Mouse (Mus musculus) spleen, postnatal 4 days (tissue): Measurements from ENCODE around the gene Selenok.
A peak's percentile ranks its signal among the peaks of the same experiment; 100 is the strongest.

Source experiments
- DNase-seq, 2 experiments: peaks; one replicate each; pipeline ENCODE4 v3.0.0; 2022; ENCODE audit warnings: low spot score in 2 of 2

Gene Selenok

DNA sequence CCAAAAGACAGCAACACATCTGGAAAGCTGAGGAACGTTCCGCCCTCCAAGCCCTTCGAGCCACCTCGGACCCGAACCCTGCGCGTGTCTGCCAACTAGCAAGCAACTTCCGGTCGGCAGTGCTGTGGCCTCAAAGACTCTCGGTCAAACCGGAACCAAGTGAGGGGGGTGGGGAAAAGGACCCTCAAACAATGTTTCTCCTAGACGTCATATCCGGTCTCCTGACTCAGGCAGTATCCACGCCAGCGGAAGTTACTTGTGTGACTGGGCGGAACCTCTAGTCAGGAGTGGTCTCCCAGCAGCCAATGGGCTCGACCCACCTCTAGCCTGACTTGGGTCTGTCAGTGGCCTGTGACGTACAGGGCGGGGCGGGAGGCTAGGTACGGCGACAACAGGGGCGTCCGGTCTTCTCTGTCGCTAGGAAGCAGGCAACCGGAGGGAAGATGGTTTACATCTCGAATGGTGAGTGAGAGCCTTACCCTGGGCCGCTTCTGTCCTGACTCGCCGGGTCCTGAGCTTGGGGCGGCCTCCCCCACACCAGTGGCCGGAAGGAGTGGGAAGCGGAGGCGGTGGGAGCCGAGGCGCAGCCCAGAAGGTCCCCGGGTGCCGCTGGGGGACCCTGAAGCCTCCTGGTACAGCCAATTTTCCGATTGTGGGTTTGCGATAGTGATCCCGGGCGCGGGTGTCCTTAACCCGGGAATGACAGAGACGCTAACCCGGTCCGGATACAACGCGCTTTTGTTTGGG lies at the start of gene Selenok:
Gene Selenok, plus strand, starts transcription at position 234 of the 747 bp plus-strand sequence.
- DNase-seq = peak; percentile 89 to 93

- no peak for DNase-seq
Observed at GRCm38 (mm10) chr14:29928966-29929365, 39.1 kb upstream of the Selenok start.

DNA sequence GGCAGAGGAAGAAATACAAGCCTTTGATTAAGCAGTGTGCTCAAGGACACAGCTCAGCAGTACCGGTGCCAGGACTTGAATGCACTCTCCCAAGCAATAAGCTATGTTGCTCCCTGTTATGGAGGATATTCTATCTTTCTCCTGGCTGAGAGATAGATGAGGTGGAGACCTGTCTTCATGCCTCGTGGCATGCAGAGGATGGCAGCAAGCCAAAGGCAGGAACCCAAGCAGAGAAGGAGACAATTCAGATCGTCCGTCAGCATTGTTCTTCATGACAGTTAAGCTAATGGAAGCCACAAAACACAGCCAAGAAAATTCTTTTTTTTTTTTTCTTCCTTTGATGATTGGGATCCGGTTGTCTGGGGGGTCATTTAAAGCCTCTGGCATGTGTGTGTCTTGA lies 32.6 kb upstream of the Selenok start:
- no peak for DNase-seq

- DNase-seq = no peak
Observed at GRCm38 (mm10) chr14:29937466-29937865, 30.6 kb upstream of the Selenok start.

DNA sequence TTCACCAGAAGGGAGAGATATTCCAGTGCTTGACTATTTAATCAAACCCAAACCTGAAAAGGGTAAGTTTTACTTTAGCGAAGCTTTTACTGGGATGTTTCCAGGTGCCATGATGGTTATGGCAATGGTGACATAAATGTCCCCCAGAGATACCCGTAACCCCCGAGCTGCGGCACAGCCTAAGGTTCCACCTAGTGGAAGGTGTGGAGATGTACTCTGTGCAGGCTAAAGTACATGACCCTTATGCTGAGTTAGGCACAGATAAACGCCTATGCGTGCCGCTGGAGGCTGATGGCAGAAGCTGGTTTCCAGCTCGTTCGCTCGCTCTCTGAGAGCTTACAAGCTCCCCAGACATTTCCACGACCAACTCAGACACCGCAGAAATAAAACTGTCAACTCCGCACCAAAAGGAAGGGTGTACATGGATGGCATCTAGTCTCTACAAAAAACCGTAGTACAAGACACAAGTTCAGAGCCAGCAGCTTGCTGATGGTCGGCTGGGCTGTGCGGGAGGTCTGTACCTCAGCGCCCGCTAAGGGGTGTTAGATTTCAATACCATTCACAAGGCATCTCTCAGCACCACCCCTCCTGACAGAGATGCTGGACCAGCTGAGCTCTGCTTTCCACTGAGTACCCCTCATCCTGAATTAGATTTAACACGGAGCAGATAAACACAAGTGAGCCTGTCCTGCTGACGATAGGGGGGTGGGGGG lies 28.4 kb upstream of the Selenok start:
- DNase-seq = no peak

- no peak for DNase-seq
Observed at GRCm38 (mm10) chr14:29940313-29940812, 27.7 kb upstream of the Selenok start.

DNA sequence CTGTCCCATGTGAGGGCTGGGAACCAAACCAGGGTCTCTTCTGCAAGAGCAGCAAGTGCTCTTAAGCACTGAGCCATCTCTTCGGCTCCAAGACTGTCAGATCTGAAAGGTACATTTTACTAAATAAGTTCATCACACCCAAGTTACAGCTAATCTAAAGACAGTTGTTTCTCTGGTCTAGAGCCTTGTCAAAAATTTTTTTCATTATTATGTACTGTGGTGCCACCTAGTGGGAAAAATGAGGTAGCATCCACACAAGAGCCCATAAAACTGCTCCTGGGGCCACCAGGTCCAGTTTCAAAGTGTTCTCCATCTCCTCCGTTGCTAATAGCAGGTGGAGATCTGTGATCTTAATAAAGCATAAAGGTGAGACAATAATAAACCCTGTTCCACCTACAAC lies 27.2 kb upstream of the Selenok start:
- DNase-seq = no peak

DNA sequence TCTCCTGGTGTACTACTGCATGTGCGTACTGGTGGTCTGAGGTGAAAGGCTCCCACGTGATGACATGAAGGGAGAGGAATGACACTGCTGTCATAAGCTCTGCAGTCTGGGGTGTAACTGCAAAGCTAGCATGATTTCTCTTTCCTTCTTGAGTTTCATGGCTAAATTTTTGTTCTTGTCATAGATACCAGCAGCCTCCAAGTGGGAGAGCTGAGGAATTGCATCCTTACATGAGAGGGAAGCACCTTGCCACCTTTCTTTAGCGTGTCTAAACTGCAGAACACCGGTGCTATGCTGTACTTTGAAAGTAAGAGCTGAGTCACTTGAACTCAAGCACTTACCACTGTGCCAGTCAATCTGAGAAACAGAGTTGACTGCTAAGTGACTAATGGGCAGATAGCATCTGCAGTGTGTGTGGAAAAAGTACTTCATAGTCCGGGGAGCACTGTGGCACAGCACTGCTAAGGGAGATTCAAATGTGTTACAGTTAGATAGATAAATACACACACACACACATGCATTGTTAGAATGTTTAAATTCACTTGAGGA lies 21.3 kb upstream of the Selenok start:
- peak in 1 of 2 experiments; percentile 16 for DNase-seq

DNA sequence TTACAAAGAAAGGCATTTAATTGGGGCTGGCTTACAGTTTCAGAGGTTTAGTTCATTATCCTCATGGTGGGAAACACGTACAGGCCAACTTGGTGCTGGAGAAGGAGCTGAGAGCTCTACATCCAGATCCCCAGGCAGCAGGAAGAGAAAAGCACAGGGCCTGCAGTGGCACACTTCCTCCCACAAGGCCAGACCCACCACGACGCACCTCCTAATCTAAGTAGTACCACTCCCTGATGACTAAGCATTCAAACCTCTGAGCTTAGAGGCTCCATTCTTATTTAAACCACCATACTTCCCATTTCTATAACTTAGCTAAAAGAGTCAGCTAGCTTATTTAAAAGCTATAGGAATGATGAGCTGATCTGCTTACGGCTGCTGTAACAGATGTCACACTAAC lies 17.3 kb upstream of the Selenok start:
- no peak for DNase-seq

DNA sequence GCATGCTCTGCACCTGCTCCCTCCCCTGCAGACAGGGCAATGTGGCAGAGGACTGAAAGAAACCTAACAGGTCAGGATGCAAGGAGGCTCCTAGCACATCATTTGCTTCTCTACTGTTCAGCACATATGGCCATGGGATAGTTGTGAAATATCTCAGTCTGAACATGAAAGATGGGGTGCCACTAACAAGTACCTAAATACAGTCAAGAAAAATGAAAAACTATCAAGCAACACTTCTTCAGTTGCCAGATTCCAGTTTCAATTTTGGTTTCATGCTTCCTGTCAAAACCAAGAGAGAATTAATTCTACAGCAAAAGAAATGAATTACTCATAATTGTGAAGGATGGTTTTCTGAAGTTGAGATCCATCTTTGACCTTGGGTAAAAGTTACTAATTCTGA lies 10.7 kb upstream of the Selenok start:
- DNase-seq = no peak

GRCm38 (mm10) chr14:29967611-29968010 lies 497 bp upstream of the Selenok start:
- no peak for DNase-seq

- no peak for DNase-seq
Observed at GRCm38 (mm10) chr14:29971446-29971845, 3.3 kb downstream of the Selenok start.

- DNase-seq = no peak
Observed at GRCm38 (mm10) chr14:29971993-29972392, 3.9 kb downstream of the Selenok start.

DNA sequence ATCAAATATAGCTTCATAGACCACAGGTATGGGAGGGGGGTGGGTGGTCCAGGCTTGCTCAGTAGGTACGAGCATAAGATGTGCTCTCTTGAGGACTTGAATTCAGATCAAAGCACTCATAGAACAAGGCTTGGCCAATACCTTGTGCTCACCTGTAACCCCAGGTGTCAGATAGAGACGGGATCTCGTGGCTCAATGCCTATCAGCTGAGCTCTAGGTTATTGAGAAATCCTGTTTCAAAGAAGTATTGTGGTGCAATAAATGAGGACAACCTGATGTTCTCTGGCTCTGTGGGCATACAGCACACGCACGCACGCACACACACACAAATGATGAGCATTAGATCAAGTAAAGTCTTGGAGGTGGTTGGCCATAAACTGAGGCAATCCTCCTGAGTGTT lies 8.8 kb downstream of the Selenok start:
- DNase-seq = no peak

DNA sequence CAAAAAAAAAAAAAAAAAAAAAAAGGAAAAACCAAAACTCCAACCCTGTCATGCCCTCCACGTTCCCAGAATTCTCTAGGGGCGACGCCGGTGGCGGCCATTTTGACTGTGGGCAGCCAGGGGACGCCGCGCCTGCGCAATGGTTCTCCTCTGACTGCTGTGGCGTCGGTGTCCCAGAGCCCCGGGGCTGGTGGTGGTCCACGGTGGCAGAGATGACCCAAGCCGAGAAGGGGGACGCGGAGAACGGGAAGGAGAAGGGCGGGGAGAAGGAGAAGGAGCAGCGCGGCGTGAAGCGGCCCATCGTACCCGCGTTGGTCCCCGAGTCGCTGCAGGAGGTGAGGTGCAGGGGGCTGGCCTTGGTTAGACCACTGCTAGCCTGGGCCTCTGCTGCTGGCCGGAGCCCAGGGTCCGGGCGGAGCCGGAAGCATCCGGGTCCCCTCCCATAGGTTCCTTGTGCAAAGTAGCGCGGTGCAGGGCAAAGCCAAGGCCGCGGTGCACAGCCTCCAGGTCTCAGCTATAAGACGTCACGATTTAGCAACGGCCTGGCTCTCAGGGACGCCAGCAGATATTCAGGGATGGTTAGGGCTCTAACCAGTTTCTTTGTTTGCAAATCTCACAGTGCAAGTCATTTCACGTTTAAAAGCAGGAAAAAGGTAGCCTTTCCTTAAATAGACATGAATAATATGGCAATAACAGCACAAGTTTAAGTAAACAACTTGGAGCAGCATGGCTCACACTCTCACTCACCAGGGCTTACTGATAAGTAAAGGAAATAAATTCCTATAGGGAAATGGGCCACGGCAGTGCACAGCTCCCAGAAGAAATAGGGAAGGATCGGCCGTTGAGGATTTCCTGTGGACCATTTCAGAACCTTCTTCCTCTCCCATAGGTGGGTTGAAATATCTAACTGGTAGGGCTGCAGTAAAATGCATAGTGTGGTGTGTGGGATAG lies 10.4 kb downstream of the Selenok start, which contains the start of gene Actr8:
Gene Actr8, plus strand, starts transcription at position 84 of the 951 bp plus-strand sequence.
- DNase-seq = peak; percentile 88 to 95

DNA sequence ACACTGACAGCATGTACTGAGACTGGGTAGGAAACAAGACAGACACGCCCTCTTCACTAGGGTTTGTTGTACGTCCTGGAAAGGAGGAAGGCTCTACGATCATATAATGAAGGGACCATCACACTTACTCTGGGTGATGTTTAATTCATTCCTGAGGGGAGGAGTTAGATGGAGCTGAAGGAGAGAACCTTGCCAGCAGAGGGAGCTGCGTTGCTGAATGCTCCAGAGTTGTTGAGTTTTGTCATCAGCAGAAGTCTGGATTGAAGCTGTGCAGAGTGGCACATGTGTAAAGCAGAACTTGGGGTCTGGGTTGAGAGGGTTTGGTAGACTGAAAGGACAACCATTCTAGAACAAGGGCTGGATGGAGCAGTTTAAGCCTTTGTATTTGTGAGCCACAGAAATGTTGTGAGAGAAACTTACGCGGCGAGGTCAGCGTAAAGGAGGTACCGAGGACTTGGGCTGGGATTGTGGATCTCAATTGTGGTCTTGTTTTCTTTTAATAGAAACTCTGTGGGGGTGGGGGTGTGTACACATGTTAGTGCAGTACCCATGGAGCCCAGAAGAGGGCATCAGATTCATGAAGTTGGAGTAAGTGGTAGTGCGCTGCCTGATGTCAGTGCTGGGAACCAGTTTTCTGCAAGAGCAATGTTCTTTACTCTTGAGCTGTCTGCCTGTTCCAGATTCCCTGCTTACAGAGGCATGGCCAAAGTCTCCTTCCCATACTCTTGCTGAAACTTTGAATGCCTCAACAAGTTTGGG lies 12.5 kb downstream of the Selenok start:
- no peak for DNase-seq

DNA sequence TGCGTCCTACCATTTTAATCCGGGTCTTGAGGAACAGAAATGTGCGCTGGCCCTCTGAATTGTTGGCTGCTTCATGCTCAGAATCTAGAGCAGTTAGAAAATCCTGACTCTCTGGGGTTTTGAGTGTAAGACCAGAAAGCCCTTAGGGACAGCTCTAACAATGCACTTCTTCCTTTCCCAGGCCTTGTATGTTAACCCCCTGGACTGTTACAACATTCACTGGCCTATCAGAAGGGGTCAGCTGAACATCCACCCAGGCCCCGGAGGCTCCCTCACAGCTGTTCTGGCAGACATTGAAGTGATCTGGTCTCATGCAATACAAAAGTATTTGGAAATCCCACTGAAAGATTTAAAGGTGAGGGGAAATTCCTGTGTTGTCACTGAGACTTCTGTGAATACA lies 18.0 kb downstream of the Selenok start:
- DNase-seq = no peak

GRCm38 (mm10) chr14:29987276-29987675 lies 19.2 kb downstream of the Selenok start:
- no peak for DNase-seq

- no peak for DNase-seq
Observed at GRCm38 (mm10) chr14:29987739-29988138, 19.6 kb downstream of the Selenok start.

- no peak for DNase-seq
Observed at GRCm38 (mm10) chr14:29988337-29988736, 20.2 kb downstream of the Selenok start.

- DNase-seq = no peak
Observed at GRCm38 (mm10) chr14:29994976-29995375, 26.9 kb downstream of the Selenok start.
